8 mouse cellular contexts compared by ENCODE assay signal in genomic region chr14:56571310-56572093, GRCm38 (mm10). TPM values are rescaled to one million over a fixed set of nuclear protein-coding genes. Genes with fewer than 3 reads are reported as not detected.
A peak's percentile ranks its signal among the peaks of the same experiment; 100 is the strongest.
DNase-seq lines count a peak whose midpoint lies in the region; ATAC-seq and TF ChIP-seq lines count a peak whose summit lies in the region.

No protein-coding gene starts in this region.

- peak; percentile 99 for ATAC-seq in forebrain, embryonic 12.5 days (ENCODE audit: low FRiP score)
- peak; percentile 96 for ATAC-seq in liver, postnatal 0 days
- peak; percentile 100 for ATAC-seq in neural tube, embryonic 14.5 days (ENCODE audit: low read depth)

- 0 out of 2 replicates have a peak, but pooled peaks cover 3% of the 10 kb centered on the region for H3K27me3 ChIP-seq in E14TG2a.4 (ENCODE audit: insufficient read depth, low read length)
- no peaks in the 10 kb centered on the region for H3K27me3 ChIP-seq in forebrain, embryonic 12.5 days
- no peaks in the 10 kb centered on the region for H3K27me3 ChIP-seq in liver, postnatal 0 days (ENCODE audit: insufficient read depth, low read length)
- H3K27me3 ChIP-seq in neural tube, embryonic 14.5 days (ENCODE audit: control insufficient read depth, insufficient read depth, low read length): no peaks in the 10 kb centered on the region

- intact Hi-C loops in heart, postnatal 10 days (cut with DNase I): loop anchor here (10.0 kb wide), 1 partner anchor 787 kb away; the partner anchor contains the start of genes Adcy4 and Ripk3

- DNase-seq in c-Kit-positive CD71-positive TER-119-positive erythroid progenitor cells, embryonic 14.5 days (ENCODE audit: low spot score): peak; percentile 94
- peak; percentile 97 for DNase-seq in heart, postnatal 10 days
- peak; percentile 64 for DNase-seq in large intestine, adult 2 months (ENCODE audit: low read depth, low spot score)
- peak; percentile 97 for DNase-seq in liver, postnatal 0 days
- DNase-seq in testis, postnatal 10 days (ENCODE audit: low spot score): peak; percentile 97

- peak overlapping the region; percentile 60 for H3K4me2 ChIP-seq in forebrain, embryonic 12.5 days
- H3K4me2 ChIP-seq in liver, postnatal 0 days (ENCODE audit: low read depth, low read length): peak overlapping the region; percentile 93
- peak overlapping the region; percentile 74 for H3K4me2 ChIP-seq in neural tube, embryonic 14.5 days (ENCODE audit: low read depth, low read length)

- peaks cover 16% of the 10 kb centered on the region for H3K4me1 ChIP-seq in E14TG2a.4 (replicated peaks; ENCODE audit: low read depth, low read length)
- H3K4me1 ChIP-seq in forebrain, embryonic 12.5 days: peaks cover 24% of the 10 kb centered on the region
- peaks cover 30% of the 10 kb centered on the region for H3K4me1 ChIP-seq in liver, postnatal 0 days (ENCODE audit: insufficient read depth)
- H3K4me1 ChIP-seq in neural tube, embryonic 14.5 days (ENCODE audit: control insufficient read depth, insufficient read depth, low read length): peaks cover 4% of the 10 kb centered on the region

- peak overlapping the region; percentile 88 for H3K27ac ChIP-seq in forebrain, embryonic 12.5 days
- H3K27ac ChIP-seq in liver, postnatal 0 days (ENCODE audit: low read depth): peak overlapping the region; percentile 87
- H3K27ac ChIP-seq in neural tube, embryonic 14.5 days (ENCODE audit: low read depth, low read length): peak overlapping the region; percentile 40; the same call in 1 of the 2 replicates

- no peak for TF ChIP-seq EP300 in liver, postnatal 0 days (IDR thresholded peaks at IDR 0.05; ENCODE audit: low read depth)

- no peak for TF ChIP-seq CTCF in E14TG2a.4 (conservative IDR thresholded peaks at IDR 0.05; ENCODE audit: low read length)
- TF ChIP-seq CTCF in liver, postnatal 0 days (IDR thresholded peaks at IDR 0.05; ENCODE audit: low read depth): no peak

- under 1% methylated on average over 59 of the region's 59 CpGs for WGBS in forebrain, embryonic 12.5 days
- under 1% methylated on average over 53 of the region's 59 CpGs for WGBS in large intestine, adult 2 months
- WGBS in liver, postnatal 0 days (ENCODE audit: insufficient replicate concordance): under 1% methylated on average over 56 of the region's 59 CpGs
- under 1% methylated on average over 59 of the region's 59 CpGs for WGBS in neural tube, embryonic 14.5 days

- H3K9me3 ChIP-seq in E14TG2a.4 (ENCODE audit: low read length): no peaks in the 10 kb centered on the region
- H3K9me3 ChIP-seq in forebrain, embryonic 12.5 days: no peaks in the 10 kb centered on the region
- no peaks in the 10 kb centered on the region for H3K9me3 ChIP-seq in liver, postnatal 0 days (ENCODE audit: low read length)
- no peaks in the 10 kb centered on the region for H3K9me3 ChIP-seq in neural tube, embryonic 14.5 days (ENCODE audit: control insufficient read depth, low read length)

- H3K9ac ChIP-seq in forebrain, embryonic 12.5 days: peak overlapping the region; percentile 72
- peak overlapping the region; percentile 80 for H3K9ac ChIP-seq in liver, postnatal 0 days (replicated peaks)
- peak overlapping the region; percentile 47 for H3K9ac ChIP-seq in neural tube, embryonic 14.5 days (replicated peaks; ENCODE audit: low read depth, low read length)

- H3K36me3 ChIP-seq in E14TG2a.4 (ENCODE audit: insufficient read depth, low read length): no peaks in the 10 kb centered on the region
- H3K36me3 ChIP-seq in forebrain, embryonic 12.5 days (replicated peaks): peaks cover 2% of the 10 kb centered on the region; the same call in 1 of the 2 replicates
- H3K36me3 ChIP-seq in liver, postnatal 0 days (replicated peaks; ENCODE audit: insufficient read depth, low read length): no peaks in the 10 kb centered on the region
- H3K36me3 ChIP-seq in neural tube, embryonic 14.5 days (ENCODE audit: control insufficient read depth, insufficient read depth, low read length): no peaks in the 10 kb centered on the region

- peak overlapping the region; percentile 94 for H3K4me3 ChIP-seq in E14TG2a.4 (replicated peaks; ENCODE audit: low read length)
- H3K4me3 ChIP-seq in forebrain, embryonic 12.5 days (replicated peaks): peak overlapping the region; percentile 84
- peak overlapping the region; percentile 92 for H3K4me3 ChIP-seq in liver, postnatal 0 days (ENCODE audit: low read depth, low read length)
- H3K4me3 ChIP-seq in neural tube, embryonic 14.5 days (ENCODE audit: low read depth, low read length): peak overlapping the region; percentile 59

RNA-seq across cellular contexts. Expression of gene Cenpj, which starts 3.7 kb away (rescaled TPM):
- polyA plus RNA-seq in forebrain, embryonic 12.5 days (2016; fragmentation: Nextera tagmentation; extraction: Ambion mirVana): 24.1 and 26.8 TPM in 2 replicates
- 1 to 10 TPM; 3.0 to 3.6 TPM for total RNA-seq in heart, postnatal 10 days (2021)
- 0.99 and 1.1 TPM in 2 replicates for polyA plus RNA-seq in large intestine, adult 2 months (2012; rRNA removed)
- polyA plus RNA-seq in liver, postnatal 0 days (2015; fragmentation: Nextera tagmentation; extraction: Ambion mirVana): 2.0 and 2.1 TPM in 2 replicates
- 5.1 TPM in 2 replicates for polyA plus RNA-seq in neural tube, embryonic 14.5 days (2014; fragmentation: Nextera tagmentation; extraction: Ambion mirVana)

RNA-seq across cellular contexts. Expression of gene Parp4, which starts 3.9 kb away (rescaled TPM):
- polyA plus RNA-seq in forebrain, embryonic 12.5 days (2016; fragmentation: Nextera tagmentation; extraction: Ambion mirVana): 1.00 and 1.2 TPM in 2 replicates
- total RNA-seq in heart, postnatal 10 days (2021): 10 to 100 TPM; 26.8 to 29.4 TPM
- polyA plus RNA-seq in large intestine, adult 2 months (2012; rRNA removed): 9.5 and 13.3 TPM in 2 replicates
- 3.3 and 3.5 TPM in 2 replicates for polyA plus RNA-seq in liver, postnatal 0 days (2015; fragmentation: Nextera tagmentation; extraction: Ambion mirVana)
- 1.3 TPM in 2 replicates for polyA plus RNA-seq in neural tube, embryonic 14.5 days (2014; fragmentation: Nextera tagmentation; extraction: Ambion mirVana)

Comparison
In these comparisons a context has a peak if more than half of its experiments do, and no peak if none do; other contexts are left out.
1. Peak in every context shown above with its lines: DNase-seq, ATAC-seq, H3K4me3 ChIP-seq and H3K27ac ChIP-seq.